14 mouse cellular contexts compared by ENCODE assay signal in the genomic region with DNA sequence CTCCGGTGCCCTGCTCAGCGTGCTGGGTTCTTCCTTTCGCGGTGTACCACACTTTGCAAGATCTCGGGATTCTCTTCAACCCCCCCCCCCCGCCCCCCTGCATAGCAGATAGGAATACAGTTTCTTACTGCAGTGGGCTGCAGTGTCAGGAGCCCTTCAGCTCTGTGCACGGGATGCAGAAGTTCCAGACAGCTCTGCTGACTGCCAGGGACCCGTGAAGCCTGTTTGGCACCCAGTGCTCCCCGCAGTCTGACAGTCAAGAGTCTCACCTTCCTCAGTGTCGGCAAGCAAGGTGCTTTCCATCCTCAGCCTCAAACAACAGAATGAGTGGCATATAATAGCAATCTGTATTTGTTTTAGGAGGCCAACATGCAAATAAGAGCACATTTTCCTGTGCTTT. TPM values are rescaled to one million over a fixed set of nuclear protein-coding genes. Genes with fewer than 3 reads are reported as not detected.
A peak's percentile ranks its signal among the peaks of the same experiment; 100 is the strongest.
DNase-seq lines count a peak whose midpoint lies in the region; ATAC-seq and TF ChIP-seq lines count a peak whose summit lies in the region.
"Had no signal": no experiment of that assay in that cellular context is flagged by ENCODE, and none has a peak within 500 bp of the region (broad histone marks: within the 10 kb centered on the region; RNA-seq: fewer than 3 reads in every experiment).

No protein-coding gene starts in this region.

- peak overlapping the region; percentile 87 for H3K27ac ChIP-seq in cerebellum, adult 2 months (ENCODE audit: insufficient read depth, low read length)
- 0 out of 2 replicates have a peak overlapping the region, but pooled peaks have one; percentile 83 for H3K27ac ChIP-seq in layer of hippocampus, adult 2 months
- H3K27ac ChIP-seq in embryonic facial prominence, embryonic 10.5 days (replicated peaks): no peak overlapping the region
- no peak overlapping the region for H3K27ac ChIP-seq in midbrain, embryonic 16.5 days (ENCODE audit: low read length)
- H3K27ac ChIP-seq: embryonic facial prominence, embryonic 13.5 days; kidney, postnatal 0 days; macrophage had no signal

- WGBS in cerebellum, adult 2 months: 16% methylated on average over 10 of the region's 10 CpGs
- WGBS in embryonic facial prominence, embryonic 10.5 days: 33% methylated on average over 10 of the region's 10 CpGs
- 40% methylated on average over 10 of the region's 10 CpGs for WGBS in midbrain, embryonic 16.5 days

- no peaks in the 10 kb centered on the region for H3K9me3 ChIP-seq in embryonic facial prominence, embryonic 10.5 days
- no peaks in the 10 kb centered on the region; the same call in 1 of the 2 replicates for H3K9me3 ChIP-seq in midbrain, embryonic 16.5 days (replicated peaks; ENCODE audit: control insufficient read depth, low read length, poor library complexity, severe bottlenecking)
- H3K9me3 ChIP-seq: embryonic facial prominence, embryonic 13.5 days had no signal

- TF ChIP-seq CTCF in cerebellum, adult 2 months (IDR thresholded peaks at IDR 0.05; ENCODE audit: borderline replicate concordance, insufficient read depth, low read depth, low read length): no peak
- no peak for TF ChIP-seq CTCF in layer of hippocampus, adult 2 months (conservative IDR thresholded peaks at IDR 0.05)

- H3K4me1 ChIP-seq in cerebellum, adult 2 months (ENCODE audit: control insufficient read depth, insufficient read depth, low read length): peaks cover 8% of the 10 kb centered on the region; the same call in 1 of the 2 replicates
- peaks cover 21% of the 10 kb centered on the region for H3K4me1 ChIP-seq in embryonic facial prominence, embryonic 10.5 days
- H3K4me1 ChIP-seq in midbrain, embryonic 16.5 days (ENCODE audit: control insufficient read depth, insufficient read depth, low read length): peaks cover 20% of the 10 kb centered on the region

- TF ChIP-seq POLR2A in cerebellum, adult 2 months (IDR thresholded peaks at IDR 0.05; ENCODE audit: borderline replicate concordance, insufficient read depth, low read length): no peak

- no peak for ATAC-seq in midbrain, embryonic 16.5 days
- ATAC-seq: inflammation-experienced regulatory T-cells, adult 6 months had no signal

- no peak overlapping the region; the same call in 1 of the 2 replicates for H3K9ac ChIP-seq in midbrain, embryonic 16.5 days (ENCODE audit: low read depth, low read length)

- no peaks in the 10 kb centered on the region for H3K36me3 ChIP-seq in embryonic facial prominence, embryonic 10.5 days (replicated peaks)
- H3K36me3 ChIP-seq in midbrain, embryonic 16.5 days (ENCODE audit: control insufficient read depth, insufficient read depth, low read length): no peaks in the 10 kb centered on the region
- H3K36me3 ChIP-seq: embryonic facial prominence, embryonic 13.5 days; G1E had no signal

- no peaks in the 10 kb centered on the region for H3K27me3 ChIP-seq in cerebellum, adult 2 months (ENCODE audit: control insufficient read depth, insufficient read depth, low read length)
- H3K27me3 ChIP-seq in embryonic facial prominence, embryonic 10.5 days (replicated peaks; ENCODE audit: low read depth, poor library complexity, severe bottlenecking): peaks cover 50% of the 10 kb centered on the region
- H3K27me3 ChIP-seq in midbrain, embryonic 16.5 days (ENCODE audit: control insufficient read depth, insufficient read depth, low read depth, low read length): 0 out of 2 replicates have a peak, but pooled peaks cover 2% of the 10 kb centered on the region

- peak overlapping the region; percentile 89 for H3K4me3 ChIP-seq in cerebellum, adult 2 months (replicated peaks; ENCODE audit: insufficient read depth, low read depth, low read length)
- H3K4me3 ChIP-seq in layer of hippocampus, adult 2 months: peak overlapping the region; percentile 79
- H3K4me3 ChIP-seq in embryonic facial prominence, embryonic 10.5 days: no peak overlapping the region
- peak overlapping the region; percentile 72 for H3K4me3 ChIP-seq in midbrain, embryonic 16.5 days (ENCODE audit: low read depth, low read length)

- DNase-seq in cerebellum, adult 2 months: peak; percentile 57 to 61
- no peak for DNase-seq in cerebellum, adult 8-10 months
- no peak for DNase-seq in layer of hippocampus, adult 2 months (ENCODE audit: low spot score in 2 of 2)
- no peak for DNase-seq in layer of hippocampus, adult 18-20 months (ENCODE audit: low spot score in 2 of 2)
- DNase-seq in embryonic facial prominence, embryonic 10.5 days (ENCODE audit: low spot score): peak; percentile 11
- no peak for DNase-seq in ovary, postnatal 14 days (ENCODE audit: low spot score)
- DNase-seq in kidney, adult 9 months: no peak
- DNase-seq: thymus, postnatal 36 days had no signal

- H3K4me2 ChIP-seq in midbrain, embryonic 16.5 days (ENCODE audit: low read length): peak overlapping the region; percentile 67

RNA-seq across cellular contexts. Expression of gene Bend6, which starts 1.4 kb away (rescaled TPM):
- 276 and 283 TPM in 2 replicates for polyA plus RNA-seq in cerebellum, adult 2 months (2012; rRNA removed)
- 10 to 100 TPM; 71.7 to 72.1 TPM for total RNA-seq in layer of hippocampus, adult 2 months (2021)
- 10 to 100 TPM; 74.5 to 80.9 TPM for total RNA-seq in layer of hippocampus, adult 18-20 months (2021)
- polyA plus RNA-seq in embryonic facial prominence, embryonic 10.5 days (2016; fragmentation: Nextera tagmentation; extraction: Ambion mirVana): 1.3 and 2.2 TPM in 2 replicates
- 58.9 and 76.0 TPM in 2 replicates for polyA plus RNA-seq in midbrain, embryonic 16.5 days (2015; fragmentation: Nextera tagmentation; extraction: Ambion mirVana)
- total RNA-seq: G1E had no signal
- polyA plus RNA-seq: G1E had no signal

RNA-seq across cellular contexts. Expression of gene Dst, which starts 1.8 kb away (rescaled TPM):
- polyA plus RNA-seq in cerebellum, adult 2 months (2012; rRNA removed): 143 and 148 TPM in 2 replicates
- 100 to 1,000 TPM; 206 to 207 TPM for total RNA-seq in layer of hippocampus, adult 2 months (2021)
- 100 to 1,000 TPM; 195 to 198 TPM for total RNA-seq in layer of hippocampus, adult 18-20 months (2021)
- polyA plus RNA-seq in embryonic facial prominence, embryonic 10.5 days (2016; fragmentation: Nextera tagmentation; extraction: Ambion mirVana): 17.3 and 17.4 TPM in 2 replicates
- polyA plus RNA-seq in midbrain, embryonic 16.5 days (2015; fragmentation: Nextera tagmentation; extraction: Ambion mirVana): 36.1 and 39.9 TPM in 2 replicates
- polyA plus RNA-seq: G1E had no signal

Comparison
In these comparisons a context has a peak if more than half of its experiments do, and no peak if none do; other contexts are left out.
1. DNase-seq: peak in cerebellum, adult 2 months (2 of 2) and embryonic facial prominence, embryonic 10.5 days (single experiment); none in cerebellum, adult 8-10 months (single experiment), layer of hippocampus, adult 2 months (0 of 2), layer of hippocampus, adult 18-20 months (0 of 2), ovary, postnatal 14 days (single experiment) and kidney, adult 9 months (single experiment).
2. H3K27ac ChIP-seq: peak in cerebellum, adult 2 months (single experiment) and layer of hippocampus, adult 2 months (single experiment); none in embryonic facial prominence, embryonic 10.5 days (single experiment) and midbrain, embryonic 16.5 days (single experiment).
3. RNA of gene Bend6, which starts 1.4 kb away (polyA plus RNA-seq): 276 to 283 TPM in cerebellum, adult 2 months and 58.9 to 76.0 TPM in midbrain, embryonic 16.5 days; 1.3 to 2.2 TPM in embryonic facial prominence, embryonic 10.5 days; every median in the first group is over 10 times any median in the second.